Mouse (Mus musculus) c-Kit-negative CD71-positive TER-119-positive erythroid progenitor cells, embryonic 14.5 days (primary cell): Measurements from ENCODE around the gene Hspbap1.

Experiments used
- DNase-seq: peaks from one replicate; pipeline ENCODE4 v3.0.0-alpha.2; 2013; ENCODE audit warnings: low read depth, low spot score

Hspbap1 gene

DNA sequence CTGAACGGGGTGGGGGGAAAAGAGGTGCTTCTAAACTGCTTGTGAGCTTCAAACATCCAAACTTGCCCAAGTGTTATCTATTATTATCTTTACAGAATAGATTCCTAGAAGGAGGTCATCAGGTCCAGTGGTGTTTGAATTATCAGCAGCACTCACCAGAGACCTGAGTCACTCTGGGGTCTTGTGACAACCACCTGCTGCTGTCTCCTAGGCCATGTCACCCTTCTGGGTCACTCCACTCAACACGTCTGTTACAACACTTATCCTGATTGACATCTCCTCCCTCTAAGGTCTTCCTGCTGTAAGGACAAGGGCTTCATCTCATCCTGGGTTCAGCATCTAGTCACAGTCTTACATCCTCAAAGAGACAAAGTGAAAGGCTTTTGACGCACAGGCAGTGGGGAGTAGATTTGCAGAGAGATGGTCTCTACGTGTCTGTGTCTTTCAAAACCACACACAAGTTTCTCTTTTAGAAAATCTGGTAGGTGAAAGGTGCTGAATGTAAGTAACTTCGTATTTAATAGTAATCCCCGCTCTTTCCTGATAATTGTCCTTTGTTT, 21.9 kb downstream of the Hspbap1 start:
- no peak for DNase-seq

GRCm38 (mm10) chr16:35802163-35802562, 32.0 kb downstream of the Hspbap1 start:
- DNase-seq, result no peak

DNA sequence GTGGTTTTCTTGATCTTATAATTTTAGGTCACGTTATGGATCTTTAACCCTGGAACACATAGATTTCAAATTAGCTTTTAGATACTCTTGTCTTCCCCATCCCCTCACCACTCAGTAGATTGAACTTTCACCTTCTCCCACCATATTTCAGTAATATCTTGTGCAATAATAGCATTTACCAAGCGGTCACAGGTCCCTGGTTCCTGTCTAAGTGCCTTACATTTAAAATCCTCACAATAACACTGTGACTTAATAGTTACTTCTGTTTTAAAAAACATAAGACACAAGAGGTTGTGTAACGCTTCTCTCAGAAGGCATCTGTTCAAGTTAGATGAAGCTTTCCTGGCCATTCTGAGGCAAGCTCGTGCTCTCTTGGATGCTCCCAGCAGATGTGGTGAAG, 33.5 kb downstream of the Hspbap1 start:
- no peak for DNase-seq

GRCm38 (mm10) chr16:35806973-35807662, 36.9 kb downstream of the Hspbap1 start:
- DNase-seq, result peak; percentile 79

GRCm38 (mm10) chr16:35807663-35807992, 37.5 kb downstream of the Hspbap1 start:
- DNase-seq, result no peak

DNA sequence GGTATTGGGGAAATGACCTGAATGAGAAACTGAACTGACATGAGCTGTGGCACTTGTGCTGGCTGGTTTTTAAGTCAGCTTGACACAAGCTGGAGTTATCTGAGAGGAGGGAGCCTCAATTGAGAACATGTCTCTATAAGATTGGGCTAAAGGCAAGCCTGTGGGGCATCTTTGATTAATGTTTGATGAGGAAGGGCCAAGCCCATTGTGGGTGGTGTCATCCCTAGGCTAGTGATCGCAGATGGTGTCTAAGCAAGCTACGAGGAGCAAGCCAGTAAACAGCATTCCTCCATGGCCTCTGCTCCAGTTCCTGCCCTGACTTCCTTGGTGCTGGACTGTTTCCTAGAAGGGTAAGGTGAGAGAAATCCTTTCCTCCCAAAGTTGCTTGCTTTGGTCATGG, 38.7 kb downstream of the Hspbap1 start:
- peak; percentile 69 for DNase-seq

DNA sequence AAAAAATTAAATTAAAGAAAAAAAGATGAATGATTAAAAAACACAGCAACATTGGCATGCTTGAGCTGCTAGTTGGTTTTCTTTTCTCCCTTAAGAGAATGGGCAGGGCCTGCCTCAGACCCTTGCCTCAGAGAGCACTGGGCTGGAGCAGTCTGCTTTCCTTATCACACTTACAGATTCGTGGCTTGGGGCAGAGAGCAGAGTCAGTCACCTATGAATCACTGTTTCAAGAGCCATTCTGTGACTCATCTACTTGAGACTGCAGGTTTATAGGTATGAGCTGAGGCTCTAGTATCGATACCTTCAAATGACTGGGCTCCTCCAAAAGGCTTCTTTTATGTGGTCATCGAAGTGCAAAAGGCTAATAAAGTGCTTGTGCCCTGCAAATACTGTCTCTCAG, 42.9 kb downstream of the Hspbap1 start:
- no peak for DNase-seq

DNA sequence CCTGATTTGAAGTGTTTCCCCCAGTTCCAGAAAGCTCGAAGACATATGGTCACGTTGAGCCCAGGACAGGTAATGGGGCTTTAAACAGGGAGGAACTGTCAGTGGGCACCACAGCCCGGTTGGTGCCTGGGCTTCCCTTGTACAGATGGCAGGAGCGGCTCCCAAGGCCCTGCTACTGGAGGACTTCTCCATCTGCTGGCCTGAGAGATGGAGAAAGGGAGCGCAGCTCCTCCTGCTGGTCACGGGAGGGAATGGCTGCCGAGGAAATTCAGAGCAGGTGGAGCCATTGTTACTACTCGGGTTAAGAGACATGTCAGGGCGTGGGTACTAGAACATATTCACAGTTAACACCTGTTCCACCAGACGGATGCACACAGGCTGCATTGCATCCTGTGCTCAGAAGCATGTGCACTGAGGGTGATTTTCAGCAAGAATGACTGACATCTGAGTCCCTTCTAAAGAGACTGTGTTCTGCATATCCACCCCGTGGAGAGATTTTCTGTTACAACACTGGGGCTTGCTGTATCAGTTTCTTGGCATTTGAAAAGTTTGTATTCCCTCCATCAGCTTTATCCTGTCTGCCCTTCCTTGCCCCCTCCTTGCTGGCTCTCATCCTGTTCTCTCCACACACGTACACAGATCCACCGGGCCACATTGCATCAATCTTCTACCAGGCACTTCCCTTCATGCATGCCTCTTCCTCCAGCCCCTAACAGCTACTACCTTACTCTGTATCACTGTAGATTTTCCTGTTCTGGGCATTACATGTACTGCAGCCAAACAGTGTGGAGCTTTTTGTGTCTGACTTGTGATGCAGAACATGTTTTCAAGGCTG, 47.3 kb downstream of the Hspbap1 start:
- peak; percentile 64 for DNase-seq

DNA sequence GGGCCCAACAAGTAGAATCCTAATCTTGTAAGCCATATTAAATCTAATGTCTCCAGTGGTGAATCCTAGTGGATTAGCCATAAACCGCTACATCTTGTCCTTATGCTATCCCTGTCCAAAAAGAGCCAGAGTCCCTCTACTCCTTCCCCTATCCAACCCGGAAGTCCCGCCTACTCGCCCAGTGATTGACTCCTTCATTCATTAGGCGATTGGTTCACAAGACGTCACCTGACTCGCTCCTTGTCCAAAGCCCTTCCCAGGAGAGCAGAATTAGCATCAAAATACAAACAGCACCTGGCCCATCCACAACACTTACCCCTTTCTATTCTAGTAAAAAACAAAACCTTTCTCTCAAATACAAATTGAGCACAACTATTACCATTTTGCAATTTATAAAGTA, 59.8 kb downstream of the Hspbap1 start:
- DNase-seq, result no peak

DNA sequence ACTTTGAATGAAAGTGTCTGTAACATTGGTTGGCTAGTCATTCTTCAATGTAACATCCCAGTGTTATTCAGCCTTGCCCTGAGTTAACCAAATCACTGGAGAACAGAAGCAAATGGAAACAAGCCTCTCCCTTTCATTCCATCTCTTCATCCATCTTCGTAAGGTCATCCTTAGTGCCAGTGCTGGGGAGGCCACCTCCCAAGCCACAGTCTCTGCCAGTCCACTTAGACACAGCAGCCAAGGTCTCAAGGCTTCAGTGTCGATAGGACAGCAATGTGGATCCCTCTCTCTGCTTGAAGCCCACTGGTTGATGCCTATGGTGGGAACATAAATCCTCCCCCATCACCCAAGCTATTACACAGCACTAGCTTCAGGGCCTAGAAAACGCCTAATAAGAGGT, 62.8 kb downstream of the Hspbap1 start:
- no peak for DNase-seq

GRCm38 (mm10) chr16:35834653-35835052, 64.5 kb downstream of the Hspbap1 start:
- DNase-seq, result no peak

DNA sequence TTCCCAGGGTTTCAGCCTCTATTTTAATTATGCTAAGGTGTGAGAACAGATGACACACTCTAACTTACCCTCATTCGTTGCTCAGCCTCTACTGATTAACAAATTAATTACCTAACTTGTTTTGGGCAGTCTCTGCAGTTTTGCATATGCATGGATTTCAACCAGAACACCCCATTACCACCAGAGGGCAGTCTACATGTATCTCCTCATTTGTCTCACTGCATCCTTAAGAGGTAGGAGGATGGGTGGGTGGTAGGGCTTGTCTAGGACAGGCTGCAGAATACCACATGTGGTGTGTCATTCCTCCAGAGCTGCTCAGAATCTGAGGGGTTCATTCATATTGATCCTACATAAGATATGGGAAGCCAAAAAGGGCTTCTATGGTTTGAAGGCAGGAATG, 69.5 kb downstream of the Hspbap1 start:
- DNase-seq, result peak; percentile 30

GRCm38 (mm10) chr16:35847138-35847537, 77.0 kb downstream of the Hspbap1 start:
- DNase-seq, result no peak

DNA sequence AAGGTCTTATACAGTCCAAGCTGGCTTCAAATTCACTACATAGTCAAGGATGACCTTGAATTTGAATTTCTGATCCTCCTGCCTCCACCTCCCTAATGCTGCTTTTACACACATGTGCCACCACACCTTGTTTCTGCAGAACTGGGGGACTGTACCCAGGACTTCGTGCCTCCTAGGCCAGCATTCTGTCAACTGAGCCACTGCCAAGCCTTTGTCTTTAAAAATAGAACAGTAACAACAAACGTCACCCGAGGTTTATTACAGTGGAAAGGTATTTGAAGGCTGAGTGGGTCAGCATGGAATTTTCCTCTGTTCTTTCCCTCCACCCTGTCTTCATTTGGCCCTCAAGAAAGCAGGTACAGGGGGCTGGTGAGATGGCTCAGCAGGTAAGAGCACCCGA, 85.7 kb downstream of the Hspbap1 start:
- DNase-seq, result no peak

DNA sequence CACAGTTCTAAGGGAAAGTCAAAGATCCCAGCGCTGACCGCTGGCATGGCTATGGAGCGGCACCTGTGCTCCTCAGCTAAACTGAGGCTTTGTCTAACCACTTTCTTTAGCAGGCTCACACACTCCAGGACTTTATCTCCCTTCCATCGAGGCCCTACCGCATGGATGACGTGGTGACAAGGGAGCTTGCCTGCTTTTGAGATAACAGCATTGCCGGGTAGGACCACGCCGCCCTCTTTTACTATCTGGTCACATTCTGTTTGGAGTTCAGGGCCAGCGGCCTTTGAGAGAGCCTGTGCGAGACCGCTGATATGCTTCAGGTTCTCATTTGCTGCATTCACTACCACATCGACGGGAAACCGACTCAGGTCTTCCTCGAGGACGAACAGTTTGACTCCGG, 86.6 kb downstream of the Hspbap1 start:
- no peak for DNase-seq

DNA sequence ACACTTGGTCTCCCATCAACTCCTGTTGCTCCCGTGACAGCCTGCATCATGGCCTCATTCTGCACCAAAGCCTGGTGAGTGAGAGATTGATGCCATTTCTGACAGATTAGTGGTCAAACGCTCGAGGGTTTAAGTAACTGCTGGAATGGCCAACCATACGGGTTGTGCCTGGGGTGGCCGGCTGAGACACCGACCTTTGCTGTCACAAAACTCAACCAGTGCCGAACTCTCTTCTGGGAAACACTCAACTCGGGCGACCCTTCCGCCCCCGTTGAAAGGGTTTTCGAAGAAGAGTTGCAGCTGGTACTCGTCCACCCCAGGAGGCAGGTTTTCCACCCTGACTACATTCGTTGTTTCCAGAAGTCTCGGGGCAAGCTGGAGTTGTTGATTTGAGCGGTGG, 90.1 kb downstream of the Hspbap1 start:
- DNase-seq, result no peak

DNA sequence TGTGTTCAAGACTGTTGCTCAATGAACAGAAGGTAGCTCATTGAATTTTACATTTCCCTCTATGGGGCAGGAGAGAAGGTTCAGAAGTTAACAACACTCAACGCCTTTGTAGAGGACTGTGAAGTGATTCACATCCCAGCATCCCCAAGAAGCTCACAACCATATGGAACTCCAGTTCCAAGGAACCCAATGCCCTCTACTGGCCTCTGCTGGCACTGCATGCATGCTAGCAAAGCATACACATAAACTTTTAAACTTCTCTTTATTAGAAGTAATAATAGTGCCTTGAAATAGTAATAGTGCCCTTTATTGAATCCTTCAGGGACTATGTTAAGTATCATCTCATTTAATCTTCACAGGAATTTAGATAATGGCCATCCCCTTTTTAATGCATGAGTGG, 91.9 kb downstream of the Hspbap1 start:
- no peak for DNase-seq

DNA sequence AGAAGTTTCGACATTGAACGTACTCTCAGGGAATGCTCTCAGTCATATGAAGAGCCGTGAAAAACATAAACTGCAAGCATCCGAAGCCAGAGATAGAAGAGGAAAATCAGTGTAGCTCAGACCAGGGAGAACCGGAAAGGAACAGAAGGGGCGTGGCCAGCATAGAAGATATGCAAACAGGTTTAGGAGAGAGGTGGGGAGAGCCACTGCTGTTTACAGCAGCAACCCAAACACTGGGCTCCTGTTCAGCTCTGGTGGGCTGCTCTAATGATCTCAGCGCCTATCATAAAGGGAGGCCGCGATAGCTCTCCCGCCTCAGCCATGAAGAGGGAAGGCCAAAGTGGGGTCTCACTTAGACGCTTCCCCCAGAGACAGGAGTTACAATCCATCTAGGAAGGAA, 97.6 kb downstream of the Hspbap1 start:
- DNase-seq, result no peak

- DNase-seq, result no peak
Observed at GRCm38 (mm10) chr16:35869126-35869525, 99.0 kb downstream of the Hspbap1 start.

GRCm38 (mm10) chr16:35869656-35870055, 99.5 kb downstream of the Hspbap1 start:
- no peak for DNase-seq

- no peak for DNase-seq
Observed at GRCm38 (mm10) chr16:35870581-35871047, 100.4 kb downstream of the Hspbap1 start.

DNA sequence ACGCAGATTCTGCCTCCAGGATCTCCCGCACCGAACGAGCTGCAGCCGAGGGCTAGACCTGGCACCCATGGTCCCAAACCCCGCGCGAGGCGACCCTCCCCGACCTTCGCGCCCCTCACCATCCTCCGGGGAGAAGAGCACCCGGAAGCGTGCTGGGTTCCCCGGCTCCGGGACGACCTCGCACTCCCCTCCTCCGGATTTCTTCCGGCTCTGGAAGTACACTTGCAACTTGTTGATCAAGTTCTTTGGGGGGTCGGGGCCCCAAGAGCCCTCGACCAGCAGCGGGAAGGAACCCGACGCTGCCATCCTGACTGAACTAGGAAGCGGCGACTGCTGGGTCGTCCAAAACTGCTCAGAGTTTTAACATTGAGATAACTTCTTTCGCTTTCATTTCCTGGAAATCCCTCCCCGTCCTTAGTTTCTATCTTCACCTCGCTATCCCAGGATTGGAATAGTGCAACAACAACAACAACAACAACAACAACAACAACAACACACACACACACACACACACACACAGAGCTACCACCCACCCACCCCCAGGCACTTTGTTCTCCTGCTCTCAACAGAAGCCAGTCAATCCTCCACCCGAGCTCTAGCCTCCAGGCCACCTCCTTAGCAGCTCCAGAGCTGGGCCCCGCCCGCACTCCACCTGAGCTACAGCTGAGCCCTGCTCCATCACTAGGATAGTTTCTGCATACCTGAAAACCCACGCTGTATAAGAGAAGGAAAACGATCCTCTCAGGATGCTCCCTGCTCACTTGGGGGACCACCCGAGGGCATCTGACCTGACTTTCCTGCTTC, 101.1 kb downstream of the Hspbap1 start, which contains the start of gene Parp14:
TSS of gene Parp14 (minus strand) at position 497 of the 804 bp plus-strand sequence.
- DNase-seq, result no peak
